Mouse (Mus musculus) limb, embryonic 14.5 days (tissue): ENCODE data around the gene Glrx3. TPM values are rescaled to one million over a fixed set of nuclear protein-coding genes. Genes with fewer than 3 reads are reported as not detected.

Experiments
- ATAC-seq: fragments of 200-750 bp; cut with Nextera tagmentation; 2 replicates; pipeline ENCODE4 v1.8.0; 2017; ENCODE audit warnings: low read depth, moderate number of reproducible peaks, moderate TSS enrichment; ENCODE audit not compliant: low FRiP score
- DNase-seq: peaks from one replicate; pipeline ENCODE4 v3.0.0-alpha.2; 2015; ENCODE audit warnings: low spot score
- H3K27ac ChIP-seq: fragments of 300-500 bp; sonication (generic); replicated peaks from 2 replicates; pipeline ENCODE4 v1.5.1; 2014; ENCODE audit warnings: low read depth, mild to moderate bottlenecking, low read length, moderate library complexity, mixed read lengths
- H3K27me3 ChIP-seq: fragments of 300-500 bp; sonication (generic); 2 replicates; pipeline ENCODE4 v1.6.1; 2014; ENCODE audit warnings: low read length, mixed read lengths; ENCODE audit not compliant: control insufficient read depth, insufficient read depth
- H3K36me3 ChIP-seq: fragments of 300-500 bp; sonication (generic); 2 replicates; pipeline ENCODE4 v1.6.1; 2014; ENCODE audit warnings: mild to moderate bottlenecking, low read length, moderate library complexity, mixed read lengths; ENCODE audit not compliant: control insufficient read depth, insufficient read depth
- H3K4me1 ChIP-seq: fragments of 300-500 bp; sonication (generic); 2 replicates; pipeline ENCODE4 v1.6.1; 2014; ENCODE audit warnings: antibody characterized with exemption, low read length, mixed read lengths; ENCODE audit not compliant: control insufficient read depth, insufficient read depth
- H3K4me2 ChIP-seq: fragments of 300-500 bp; sonication (generic); replicated peaks from 2 replicates; pipeline ENCODE4 v1.6.1; 2014; ENCODE audit warnings: low read depth, mild to moderate bottlenecking, low read length, moderate library complexity; ENCODE audit not compliant: severe bottlenecking
- H3K4me3 ChIP-seq: fragments of 300-500 bp; sonication (generic); replicated peaks from 2 replicates; pipeline ENCODE4 v1.5.1; 2014; ENCODE audit warnings: low read length
- H3K9ac ChIP-seq: fragments of 300-500 bp; sonication (generic); 2 replicates; pipeline ENCODE4 v1.6.1; 2014; ENCODE audit warnings: mild to moderate bottlenecking, low read depth, low read length, moderate library complexity; ENCODE audit not compliant: severe bottlenecking
- H3K9me3 ChIP-seq: fragments of 300-500 bp; sonication (generic); 2 replicates; pipeline ENCODE4 v1.6.1; 2016; ENCODE audit warnings: low read length; ENCODE audit not compliant: control insufficient read depth
- POLR2A ChIP-seq: fragments of 200-500 bp; IDR thresholded peaks from 2 replicates; pipeline ENCODE4 v1.8.0; 2012; ENCODE audit warnings: inconsistent platforms, mild to moderate bottlenecking, moderate library complexity, borderline replicate concordance; ENCODE audit not compliant: insufficient read depth, insufficient read length; ENCODE audit errors: extremely low read depth
- WGBS: fragments of 180-500 bp; shearing (Covaris S2); extraction: QIAGEN DNeasy Blood & Tissue Kit; methylation state at CpG from one replicate; pipeline ENCODE4 v1.1.7; 2014; 5-methylcytosine and 5-hydroxymethylcytosine counted together
- polyA plus RNA-seq, 2 experiments: library from polyadenylated mRNA; depleted of rRNA in 1 of 2; stranded (reverse) in 1 of 2; unstranded in 1 of 2; fragments of >200 nt; fragmentation: Nextera tagmentation in 1 of 2; extraction: Ambion mirVana in 1 of 2; gene quantifications; 2 replicates each; pipeline versions ENCODE4 v1.2.1 to v1.2.3; 2012 to 2014

Gene Glrx3
- polyA plus RNA-seq, 2 experiments: 170 to 274 TPM

DNA sequence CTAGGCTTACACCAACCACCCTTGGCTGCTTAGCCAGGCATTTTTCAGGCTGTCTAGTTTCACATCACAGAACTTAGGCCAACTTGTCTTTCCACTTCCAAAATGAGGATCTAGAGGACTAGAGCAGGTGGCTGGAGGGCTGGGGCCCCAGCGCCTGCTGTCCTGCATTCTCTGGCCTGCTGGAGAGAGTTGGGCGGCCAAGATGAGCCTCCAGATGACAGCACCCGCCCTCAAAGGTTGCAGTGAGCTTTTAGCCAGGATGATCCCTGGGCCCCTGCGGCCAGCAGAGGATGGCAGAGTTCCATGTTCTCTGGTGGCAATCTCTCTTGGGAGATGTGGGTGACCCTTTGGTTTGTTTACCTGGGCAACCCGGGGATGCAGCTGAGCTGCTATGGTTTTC is 51.0 kb downstream of the Glrx3 start:
- no peak for TF ChIP-seq POLR2A
- H3K9ac ChIP-seq: no peak overlapping the region
- H3K36me3 ChIP-seq: no peaks in the 10 kb centered on the region
- no peak overlapping the region for H3K4me3 ChIP-seq
- ATAC-seq (no peak), DNase-seq (no peak)
- WGBS: 70% methylated on average over 5 of the region's 5 CpGs
- no peaks in the 10 kb centered on the region for H3K4me1 ChIP-seq
- H3K27me3 ChIP-seq: no peaks in the 10 kb centered on the region
- H3K4me2 ChIP-seq: no peak overlapping the region
- H3K27ac ChIP-seq: no peak overlapping the region
- no peaks in the 10 kb centered on the region for H3K9me3 ChIP-seq

- Histone ChIP-seq H3K36me3 (no peaks in the 10 kb centered on the region), H3K9ac (no peak overlapping the region), H3K27me3 (no peaks in the 10 kb centered on the region), H3K9me3 (no peaks in the 10 kb centered on the region), H3K4me1 (no peaks in the 10 kb centered on the region), H3K4me3 (no peak overlapping the region), H3K27ac (no peak overlapping the region), H3K4me2 (no peak overlapping the region)
- TF ChIP-seq POLR2A: no peak
- 46% methylated on average over 4 of the region's 4 CpGs for WGBS
- ATAC-seq (no peak), DNase-seq (no peak)
These were observed 53.3 kb downstream of the Glrx3 start for GRCm38 (mm10) chr7:137490711-137491110.

- DNase-seq (no peak), ATAC-seq (no peak)
- Histone ChIP-seq H3K9me3 (no peaks in the 10 kb centered on the region), H3K36me3 (no peaks in the 10 kb centered on the region), H3K9ac (no peak overlapping the region), H3K4me2 (no peak overlapping the region), H3K27me3 (no peaks in the 10 kb centered on the region), H3K4me1 (peaks cover 5% of the 10 kb centered on the region), H3K27ac (no peak overlapping the region), H3K4me3 (no peak overlapping the region)
- WGBS: 83% methylated on average over 8 of the region's 8 CpGs
- TF ChIP-seq POLR2A: no peak
These were observed 55.0 kb downstream of the Glrx3 start for GRCm38 (mm10) chr7:137492307-137492973.

DNA sequence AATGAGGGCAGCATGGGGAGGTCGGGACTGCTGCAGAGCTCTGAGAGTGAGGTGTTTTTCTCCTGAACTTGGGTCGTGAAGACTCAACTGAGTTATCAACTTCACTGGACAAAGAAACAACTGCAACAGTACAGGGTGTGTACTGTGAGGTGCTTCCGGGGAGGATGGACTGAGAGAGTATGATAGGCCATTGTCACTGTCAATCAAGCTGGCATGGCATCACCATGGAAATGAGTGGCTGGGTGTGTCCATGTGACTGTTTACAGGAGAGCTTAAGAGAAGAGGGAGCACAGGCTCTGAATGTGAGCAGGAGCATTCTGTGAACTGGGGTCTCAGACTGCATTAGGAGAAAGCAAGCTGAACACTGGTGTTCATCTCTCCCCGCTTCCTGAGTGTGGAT is 61.3 kb downstream of the Glrx3 start:
- no peak overlapping the region for H3K4me2 ChIP-seq
- H3K27me3 ChIP-seq: no peaks in the 10 kb centered on the region
- H3K9me3 ChIP-seq: no peaks in the 10 kb centered on the region
- no peak for DNase-seq
- no peak overlapping the region for H3K4me3 ChIP-seq
- no peak for TF ChIP-seq POLR2A
- no peak for ATAC-seq
- no peaks in the 10 kb centered on the region for H3K36me3 ChIP-seq
- no peak overlapping the region for H3K9ac ChIP-seq
- H3K4me1 ChIP-seq: peaks cover 9% of the 10 kb centered on the region
- H3K27ac ChIP-seq: no peak overlapping the region
- WGBS: 67% methylated on average over 4 of the region's 4 CpGs

GRCm38 (mm10) chr7:137517588-137517987 is 80.2 kb downstream of the Glrx3 start:
- Histone ChIP-seq H3K27ac (no peak overlapping the region), H3K9ac (no peak overlapping the region), H3K4me2 (no peak overlapping the region), H3K9me3 (no peaks in the 10 kb centered on the region), H3K36me3 (no peaks in the 10 kb centered on the region), H3K27me3 (no peaks in the 10 kb centered on the region), H3K4me1 (peaks cover 17% of the 10 kb centered on the region), H3K4me3 (no peak overlapping the region)
- ATAC-seq (peak; percentile 72; the same call in 1 of the 2 replicates), DNase-seq (no peak)
- TF ChIP-seq POLR2A: no peak
